Mouse (Mus musculus) bone marrow, adult 2 months (tissue): Measurements from ENCODE around the gene Stk11ip.

Source experiments
- CTCF ChIP-seq: fragments of 200-500 bp; IDR thresholded peaks from 2 replicates; pipeline ENCODE4 v1.5.1; 2011; ENCODE audit warnings: low read length, control low read depth; ENCODE audit not compliant: control insufficient read depth, insufficient read depth
- POLR2A ChIP-seq: fragments of 200-500 bp; IDR thresholded peaks from 2 replicates; pipeline ENCODE4 v1.6.1; 2011; ENCODE audit warnings: low read depth, mild to moderate bottlenecking, control low read depth, low read length, borderline replicate concordance; ENCODE audit not compliant: control insufficient read depth

- TF ChIP-seq CTCF, result no peak
- TF ChIP-seq POLR2A, result no peak
Observed at GRCm38 (mm10) chr1:75505956-75506831, 15.1 kb upstream of the Stk11ip start, which contains the start of gene Obsl1.
